Mouse (Mus musculus): ENCODE measurements around the gene Clybl. TPM values are rescaled to one million over a fixed set of nuclear protein-coding genes. Genes with fewer than 3 reads are reported as not detected.
A peak's percentile ranks its signal among the peaks of the same experiment; 100 is the strongest.

The Clybl gene
- polyA plus RNA-seq, 1 experiment from 2014 or later = 30.6 TPM

GRCm38 (mm10) chr14:122246919-122247859, 65.7 kb downstream of the Clybl start:
- H3K36me3 ChIP-seq (ENCODE audit: control insufficient read depth, insufficient read depth, low read length) = no peaks in the 10 kb centered on the region
- WGBS = 90% methylated on average over 18 of the region's 18 CpGs
- H3K4me3 ChIP-seq (ENCODE audit: low read depth, low read length) = no peak overlapping the region
- H3K9me3 ChIP-seq (ENCODE audit: control insufficient read depth, low read length) = no peaks in the 10 kb centered on the region
- no peak overlapping the region for H3K4me2 ChIP-seq (replicated peaks; ENCODE audit: low read depth, low read length)
- ATAC-seq (ENCODE audit: low FRiP score) = no peak
- no peak overlapping the region for H3K27ac ChIP-seq (ENCODE audit: low read depth, low read length)
- DNase-seq (ENCODE audit: low spot score) = no peak
- H3K27me3 ChIP-seq (ENCODE audit: control insufficient read depth, insufficient read depth, low read length) = no peaks in the 10 kb centered on the region
- H3K4me1 ChIP-seq (replicated peaks; ENCODE audit: control insufficient read depth, insufficient read depth, low read length) = no peaks in the 10 kb centered on the region
- no peak overlapping the region for H3K9ac ChIP-seq (ENCODE audit: low read depth, low read length)

- no peaks in the 10 kb centered on the region for H3K27me3 ChIP-seq (ENCODE audit: control insufficient read depth, insufficient read depth, low read length)
- no peaks in the 10 kb centered on the region for H3K9me3 ChIP-seq (ENCODE audit: control insufficient read depth, low read length)
- H3K9ac ChIP-seq (ENCODE audit: low read depth, low read length) = no peak overlapping the region
- no peak overlapping the region for H3K4me3 ChIP-seq (ENCODE audit: low read depth, low read length)
- no peaks in the 10 kb centered on the region for H3K4me1 ChIP-seq (replicated peaks; ENCODE audit: control insufficient read depth, insufficient read depth, low read length)
- WGBS = 86% methylated on average over 3 of the region's 3 CpGs
- ATAC-seq (ENCODE audit: low FRiP score) (no peak), DNase-seq (ENCODE audit: low spot score) (peak; percentile 33)
- no peak overlapping the region for H3K4me2 ChIP-seq (replicated peaks; ENCODE audit: low read depth, low read length)
- no peaks in the 10 kb centered on the region for H3K36me3 ChIP-seq (ENCODE audit: control insufficient read depth, insufficient read depth, low read length)
- H3K27ac ChIP-seq (ENCODE audit: low read depth, low read length) = no peak overlapping the region
These were observed 67.6 kb downstream of the Clybl start for GRCm38 (mm10) chr14:122249123-122249522.

GRCm38 (mm10) chr14:122251346-122251745, 69.8 kb downstream of the Clybl start:
- DNase-seq (ENCODE audit: low spot score) = no peak
- peaks cover 6% of the 10 kb centered on the region; the same call in 1 of the 2 replicates for H3K27me3 ChIP-seq (ENCODE audit: control insufficient read depth, insufficient read depth, low read length)
- H3K9ac ChIP-seq (ENCODE audit: low read depth, low read length) = no peak overlapping the region
- H3K4me1 ChIP-seq (replicated peaks; ENCODE audit: control insufficient read depth, insufficient read depth, low read length) = no peaks in the 10 kb centered on the region
- H3K36me3 ChIP-seq (ENCODE audit: control insufficient read depth, insufficient read depth, low read length) = no peaks in the 10 kb centered on the region
- no peak overlapping the region for H3K27ac ChIP-seq (ENCODE audit: low read depth, low read length)
- no peak overlapping the region for H3K4me3 ChIP-seq (ENCODE audit: low read depth, low read length)
- H3K4me2 ChIP-seq (replicated peaks; ENCODE audit: low read depth, low read length) = no peak overlapping the region
- no peak for ATAC-seq (ENCODE audit: low FRiP score)
- H3K9me3 ChIP-seq (ENCODE audit: control insufficient read depth, low read length) = no peaks in the 10 kb centered on the region

- Histone ChIP-seq H3K9me3 (ENCODE audit: control insufficient read depth, low read length) (no peaks in the 10 kb centered on the region), H3K27me3 (ENCODE audit: control insufficient read depth, insufficient read depth, low read length) (peaks cover 17% of the 10 kb centered on the region), H3K4me3 (ENCODE audit: low read depth, low read length) (no peak overlapping the region), H3K4me1 (replicated peaks; ENCODE audit: control insufficient read depth, insufficient read depth, low read length) (no peaks in the 10 kb centered on the region), H3K36me3 (ENCODE audit: control insufficient read depth, insufficient read depth, low read length) (no peaks in the 10 kb centered on the region), H3K4me2 (replicated peaks; ENCODE audit: low read depth, low read length) (peak overlapping the region; percentile 26), H3K9ac (ENCODE audit: low read depth, low read length) (no peak overlapping the region), H3K27ac (ENCODE audit: low read depth, low read length) (no peak overlapping the region)
- DNase-seq (ENCODE audit: low spot score) (peak; percentile 54), ATAC-seq (ENCODE audit: low FRiP score) (peak; percentile 37; the same call in 1 of the 2 replicates)
- 6% methylated on average over 21 of the region's 21 CpGs for WGBS
These were observed 74.2 kb downstream of the Clybl start for GRCm38 (mm10) chr14:122255562-122256260.

DNA sequence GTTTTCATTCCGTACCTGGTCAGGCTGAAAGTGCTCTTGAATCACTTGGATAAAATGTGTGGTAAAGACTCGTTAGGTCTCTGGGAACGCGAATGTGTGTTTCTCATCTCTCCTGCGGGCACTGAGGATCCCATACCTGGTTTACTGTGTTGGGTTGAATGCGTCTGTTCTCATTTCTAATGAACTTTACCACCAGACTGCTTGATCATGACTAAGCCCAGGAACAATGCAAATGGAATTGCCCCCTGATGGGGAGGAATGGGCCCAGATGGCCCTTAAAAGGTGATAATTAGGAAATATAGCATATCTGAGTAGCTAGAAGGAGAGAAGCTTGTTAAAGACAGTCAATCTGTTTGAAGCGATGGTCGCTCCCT, 74.7 kb downstream of the Clybl start:
- H3K4me3 ChIP-seq (ENCODE audit: low read depth, low read length) = no peak overlapping the region
- no peak overlapping the region; the same call in 1 of the 2 replicates for H3K27ac ChIP-seq (ENCODE audit: low read depth, low read length)
- H3K9me3 ChIP-seq (ENCODE audit: control insufficient read depth, low read length) = no peaks in the 10 kb centered on the region
- H3K27me3 ChIP-seq (ENCODE audit: control insufficient read depth, insufficient read depth, low read length) = peaks cover 17% of the 10 kb centered on the region
- ATAC-seq (ENCODE audit: low FRiP score) = no peak
- H3K4me2 ChIP-seq (replicated peaks; ENCODE audit: low read depth, low read length) = peak overlapping the region; percentile 26; the same call in 1 of the 2 replicates
- WGBS = 12% methylated on average over 8 of the region's 8 CpGs
- DNase-seq (ENCODE audit: low spot score) = peak; percentile 46
- no peaks in the 10 kb centered on the region for H3K36me3 ChIP-seq (ENCODE audit: control insufficient read depth, insufficient read depth, low read length)
- H3K9ac ChIP-seq (ENCODE audit: low read depth, low read length) = no peak overlapping the region
- no peaks in the 10 kb centered on the region for H3K4me1 ChIP-seq (replicated peaks; ENCODE audit: control insufficient read depth, insufficient read depth, low read length)

GRCm38 (mm10) chr14:122258297-122258696, 76.8 kb downstream of the Clybl start:
- Histone ChIP-seq H3K36me3 (ENCODE audit: control insufficient read depth, insufficient read depth, low read length) (no peaks in the 10 kb centered on the region), H3K4me1 (replicated peaks; ENCODE audit: control insufficient read depth, insufficient read depth, low read length) (no peaks in the 10 kb centered on the region), H3K27ac (ENCODE audit: low read depth, low read length) (no peak overlapping the region), H3K27me3 (ENCODE audit: control insufficient read depth, insufficient read depth, low read length) (peaks cover 17% of the 10 kb centered on the region), H3K4me3 (ENCODE audit: low read depth, low read length) (no peak overlapping the region), H3K9me3 (ENCODE audit: control insufficient read depth, low read length) (no peaks in the 10 kb centered on the region), H3K9ac (ENCODE audit: low read depth, low read length) (no peak overlapping the region), H3K4me2 (replicated peaks; ENCODE audit: low read depth, low read length) (no peak overlapping the region)
- no peak for DNase-seq (ENCODE audit: low spot score)
- no peak for ATAC-seq (ENCODE audit: low FRiP score)
- 29% methylated on average over 5 of the region's 5 CpGs for WGBS

GRCm38 (mm10) chr14:122261250-122261649, 79.7 kb downstream of the Clybl start:
- DNase-seq (ENCODE audit: low spot score) (no peak), ATAC-seq (ENCODE audit: low FRiP score) (no peak)
- Histone ChIP-seq H3K9ac (ENCODE audit: low read depth, low read length) (no peak overlapping the region), H3K4me1 (replicated peaks; ENCODE audit: control insufficient read depth, insufficient read depth, low read length) (no peaks in the 10 kb centered on the region), H3K4me2 (replicated peaks; ENCODE audit: low read depth, low read length) (no peak overlapping the region), H3K27ac (ENCODE audit: low read depth, low read length) (no peak overlapping the region), H3K9me3 (ENCODE audit: control insufficient read depth, low read length) (no peaks in the 10 kb centered on the region), H3K4me3 (ENCODE audit: low read depth, low read length) (no peak overlapping the region), H3K27me3 (ENCODE audit: control insufficient read depth, insufficient read depth, low read length) (peaks cover 14% of the 10 kb centered on the region; the same call in 1 of the 2 replicates), H3K36me3 (ENCODE audit: control insufficient read depth, insufficient read depth, low read length) (no peaks in the 10 kb centered on the region)
- 79% methylated on average over 1 of the region's 1 CpGs for WGBS

DNA sequence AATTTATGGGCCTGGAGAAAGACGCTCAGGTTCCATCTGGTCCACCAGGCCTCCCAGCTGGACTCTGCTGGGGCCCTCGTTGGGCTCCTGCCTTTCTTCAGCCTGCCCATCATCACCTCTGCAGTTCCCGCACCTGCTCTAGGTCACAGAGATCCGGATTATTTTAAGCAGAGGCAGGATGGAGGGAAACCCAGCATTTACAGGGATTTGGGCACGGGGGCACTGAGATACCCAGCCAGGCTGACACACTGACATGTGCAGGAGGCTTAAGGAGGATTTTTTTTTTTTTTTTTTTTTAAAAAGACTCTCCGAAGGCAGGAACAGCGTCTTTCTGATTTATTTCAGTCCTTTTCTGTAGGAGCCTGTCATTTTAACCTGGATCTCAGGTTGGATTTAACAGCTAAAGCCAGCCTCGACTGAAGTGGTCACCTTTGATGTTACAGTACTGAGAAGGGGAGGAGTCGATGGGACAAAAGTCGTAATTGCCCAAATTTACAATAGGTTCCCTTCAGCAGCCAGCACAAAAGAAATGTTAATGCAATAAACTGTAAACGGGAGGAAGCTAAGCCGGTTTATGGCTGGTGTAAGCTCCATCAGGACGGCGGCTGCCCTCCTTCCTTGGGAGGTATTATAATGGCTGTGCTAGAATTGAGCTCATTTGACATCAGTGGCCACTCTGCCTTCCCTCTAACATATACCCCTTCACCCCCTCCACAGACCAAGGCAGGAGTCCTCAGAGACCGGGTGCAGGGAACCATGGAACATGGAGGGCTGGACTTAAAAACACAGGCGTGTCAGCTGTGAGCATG, 81.6 kb downstream of the Clybl start:
- no peak for DNase-seq (ENCODE audit: low spot score)
- Histone ChIP-seq H3K4me2 (replicated peaks; ENCODE audit: low read depth, low read length) (no peak overlapping the region), H3K27me3 (ENCODE audit: control insufficient read depth, insufficient read depth, low read length) (peaks cover 5% of the 10 kb centered on the region; the same call in 1 of the 2 replicates), H3K4me3 (ENCODE audit: low read depth, low read length) (no peak overlapping the region), H3K9ac (ENCODE audit: low read depth, low read length) (no peak overlapping the region), H3K9me3 (ENCODE audit: control insufficient read depth, low read length) (no peaks in the 10 kb centered on the region), H3K4me1 (replicated peaks; ENCODE audit: control insufficient read depth, insufficient read depth, low read length) (no peaks in the 10 kb centered on the region), H3K36me3 (ENCODE audit: control insufficient read depth, insufficient read depth, low read length) (no peaks in the 10 kb centered on the region), H3K27ac (ENCODE audit: low read depth, low read length) (no peak overlapping the region)
- 54% methylated on average over 16 of the region's 16 CpGs for WGBS
- ATAC-seq (ENCODE audit: low FRiP score) = no peak
